Mouse (Mus musculus) MEL (cell line): ENCODE data around the gene Prmt2.

Source experiments
- BHLHE40 ChIP-seq: IDR thresholded peaks from 2 replicates; pipeline ENCODE4 v1.6.1; 2012; ENCODE audit warnings: low read depth, mild to moderate bottlenecking, inconsistent platforms, low read length, improper control_type of control experiment, borderline replicate concordance
- CTCF ChIP-seq, 3 experiments: IDR thresholded peaks in 2 of 3; conservative IDR thresholded peaks in 1 of 3; 2 replicates each; pipeline ENCODE4 v1.5.1; 2011 to 2012; ENCODE audit warnings: low read length in 3 of 3, low read depth in 2 of 3, mild to moderate bottlenecking in 2 of 3, improper control_type of control experiment in 1 of 3, inconsistent platforms in 1 of 3, mixed read lengths in 1 of 3, moderate library complexity in 1 of 3; ENCODE audit not compliant: control insufficient read depth in 1 of 3, insufficient read depth in 1 of 3, poor library complexity in 1 of 3, severe bottlenecking in 1 of 3
- GATA1 ChIP-seq: IDR thresholded peaks from 2 replicates; pipeline ENCODE4 v1.6.1; 2011; ENCODE audit warnings: low read depth, low read length, improper control_type of control experiment
- HCFC1 ChIP-seq: IDR thresholded peaks from 2 replicates; pipeline ENCODE4 v1.6.1; 2012; ENCODE audit warnings: low read depth, mild to moderate bottlenecking, inconsistent platforms, low read length, improper control_type of control experiment, moderate library complexity
- MEF2A ChIP-seq: IDR thresholded peaks from 2 replicates; pipeline ENCODE4 v1.6.1; 2014; ENCODE audit warnings: low read depth, mild to moderate bottlenecking, inconsistent platforms, low read length, improper control_type of control experiment; ENCODE audit not compliant: poor library complexity, insufficient replicate concordance, severe bottlenecking; ENCODE audit errors: extremely low read depth
- POLR2A ChIP-seq, 2 experiments: IDR thresholded peaks; 2 replicates each; pipeline ENCODE4 v1.6.1; 2011 to 2012; ENCODE audit warnings: low read length in 2 of 2, mild to moderate bottlenecking in 2 of 2, control low read depth in 1 of 2, improper control_type of control experiment in 1 of 2, low read depth in 1 of 2, moderate library complexity in 1 of 2; ENCODE audit not compliant: control insufficient read depth in 1 of 2, insufficient read depth in 1 of 2, poor library complexity in 1 of 2
- TCF12 ChIP-seq: IDR thresholded peaks from 2 replicates; pipeline ENCODE4 v1.6.1; 2014; ENCODE audit warnings: low read depth, mild to moderate bottlenecking, inconsistent platforms, low read length, improper control_type of control experiment, moderate library complexity
- ZKSCAN1 ChIP-seq: IDR thresholded peaks from 2 replicates; pipeline ENCODE4 v1.6.1; 2012; ENCODE audit warnings: low read depth, mild to moderate bottlenecking, inconsistent platforms, low read length, improper control_type of control experiment, moderate library complexity

- no peak for TF ChIP-seq POLR2A (IDR thresholded peaks at IDR 0.05; ENCODE audit: control insufficient read depth in 1 of 2, insufficient read depth in 1 of 2, low read depth in 1 of 2, low read length in 2 of 2, poor library complexity in 1 of 2)
- no peak for TF ChIP-seq CTCF (IDR thresholded peaks at IDR 0.05 in 2 of 3, conservative IDR thresholded peaks at IDR 0.05 in 1 of 3; ENCODE audit: control insufficient read depth in 1 of 3, insufficient read depth in 1 of 3, low read depth in 2 of 3, low read length in 3 of 3, poor library complexity in 1 of 3, severe bottlenecking in 1 of 3)
- no peak for TF ChIP-seq BHLHE40
- no peak for TF ChIP-seq ZKSCAN1
- TF ChIP-seq TCF12 = no peak
- TF ChIP-seq GATA1 = no peak
- TF ChIP-seq MEF2A = no peak
- TF ChIP-seq HCFC1 = no peak
Measured at GRCm38 (mm10) chr10:76278541-76279097, 41.0 kb upstream of the Prmt2 start.
